8 mouse cellular contexts compared by ENCODE assay signal in the genomic region with DNA sequence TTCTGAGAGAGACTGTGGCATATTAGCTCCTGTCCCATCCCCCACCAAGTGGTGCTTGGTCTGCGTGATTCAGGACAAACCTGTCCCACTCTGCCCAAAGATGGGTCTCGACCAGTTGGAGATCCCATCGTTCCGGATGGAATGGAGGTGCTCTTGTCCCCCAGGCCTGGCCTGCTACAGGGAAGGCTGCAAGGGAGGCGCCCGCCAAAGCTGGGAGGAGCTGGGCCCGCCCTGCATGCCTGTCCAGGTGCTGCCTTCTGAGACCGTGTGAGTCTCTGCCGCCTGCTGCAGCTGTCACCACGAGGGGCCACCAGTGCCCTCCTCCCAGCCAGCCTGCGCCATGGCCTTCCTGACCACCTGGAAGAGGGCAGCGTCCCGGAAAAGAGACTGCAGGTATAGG. TPM values are rescaled to one million over a fixed set of nuclear protein-coding genes. Genes with fewer than 3 reads are reported as not detected.
DNase-seq lines count a peak whose midpoint lies in the region; ATAC-seq lines count a peak whose summit lies in the region.

No protein-coding gene starts in this region.

- 0 out of 2 replicates have a peak overlapping the region, but pooled peaks have one; percentile 4 for H3K9ac ChIP-seq in heart, embryonic 15.5 days
- no peak overlapping the region for H3K9ac ChIP-seq in hindbrain, embryonic 11.5 days (ENCODE audit: low read depth, low read length)
- peak overlapping the region; percentile 31; the same call in 1 of the 2 replicates for H3K9ac ChIP-seq in liver, embryonic 15.5 days

- no peak; the same call in 1 of the 2 replicates for ATAC-seq in heart, embryonic 15.5 days (replicated peaks; ENCODE audit: insufficient number of reproducible peaks, insufficient read depth, low FRiP score, low read depth)
- ATAC-seq in hindbrain, embryonic 11.5 days (ENCODE audit: low FRiP score) = no peak
- ATAC-seq in liver, embryonic 15.5 days (ENCODE audit: insufficient read depth) = peak; percentile 83

- H3K36me3 ChIP-seq in heart, embryonic 15.5 days = no peaks in the 10 kb centered on the region
- H3K36me3 ChIP-seq in embryonic facial prominence, embryonic 10.5 days (replicated peaks) = peaks cover 3% of the 10 kb centered on the region; the same call in 1 of the 2 replicates
- no peaks in the 10 kb centered on the region for H3K36me3 ChIP-seq in hindbrain, embryonic 11.5 days (ENCODE audit: control insufficient read depth, insufficient read depth, low read length)
- peaks cover 8% of the 10 kb centered on the region; the same call in 1 of the 2 replicates for H3K36me3 ChIP-seq in liver, embryonic 15.5 days (replicated peaks)

- no peak overlapping the region for H3K27ac ChIP-seq in heart, embryonic 15.5 days
- 0 out of 2 replicates have a peak overlapping the region, but pooled peaks have one; percentile 7 for H3K27ac ChIP-seq in embryonic facial prominence, embryonic 10.5 days (replicated peaks)
- no peak overlapping the region for H3K27ac ChIP-seq in hindbrain, embryonic 11.5 days (ENCODE audit: low read depth, low read length)
- H3K27ac ChIP-seq in liver, embryonic 15.5 days (replicated peaks) = 0 out of 2 replicates have a peak overlapping the region, but pooled peaks have one; percentile 1

- H3K27me3 ChIP-seq in heart, embryonic 15.5 days = no peaks in the 10 kb centered on the region
- peaks cover 11% of the 10 kb centered on the region for H3K27me3 ChIP-seq in embryonic facial prominence, embryonic 10.5 days (replicated peaks; ENCODE audit: low read depth, poor library complexity, severe bottlenecking)
- no peaks in the 10 kb centered on the region for H3K27me3 ChIP-seq in hindbrain, embryonic 11.5 days (ENCODE audit: control insufficient read depth, insufficient read depth, low read length)
- peaks cover 10% of the 10 kb centered on the region for H3K27me3 ChIP-seq in liver, embryonic 15.5 days

- WGBS in heart, embryonic 15.5 days = 12% methylated on average over 13 of the region's 13 CpGs
- WGBS in embryonic facial prominence, embryonic 10.5 days = 10% methylated on average over 13 of the region's 13 CpGs
- 11% methylated on average over 13 of the region's 13 CpGs for WGBS in hindbrain, embryonic 11.5 days
- WGBS in liver, embryonic 15.5 days (ENCODE audit: insufficient replicate concordance) = 10% methylated on average over 13 of the region's 13 CpGs

- DNase-seq in heart, adult 9 months (ENCODE audit: low spot score in 2 of 2) = no peak
- DNase-seq in embryonic facial prominence, embryonic 10.5 days (ENCODE audit: low spot score) = peak; percentile 40
- DNase-seq in hindbrain, embryonic 11.5 days (ENCODE audit: low spot score) = no peak
- peak; percentile 54 to 71 for DNase-seq in spleen, postnatal 10 days (ENCODE audit: low spot score in 2 of 2)
- DNase-seq in left cerebral cortex, adult 11 months (ENCODE audit: low spot score) = no peak
- DNase-seq in Muller cell, postnatal 12 days (ENCODE audit: inconsistent ontology term) = no peak

- no peaks in the 10 kb centered on the region for H3K9me3 ChIP-seq in heart, embryonic 15.5 days (replicated peaks)
- no peaks in the 10 kb centered on the region for H3K9me3 ChIP-seq in embryonic facial prominence, embryonic 10.5 days
- no peaks in the 10 kb centered on the region for H3K9me3 ChIP-seq in hindbrain, embryonic 11.5 days (ENCODE audit: control insufficient read depth, low read length)
- H3K9me3 ChIP-seq in liver, embryonic 15.5 days (replicated peaks) = no peaks in the 10 kb centered on the region

- H3K4me3 ChIP-seq in heart, embryonic 15.5 days = peak overlapping the region; percentile 24
- peak overlapping the region; percentile 39 for H3K4me3 ChIP-seq in embryonic facial prominence, embryonic 10.5 days
- no peak overlapping the region for H3K4me3 ChIP-seq in hindbrain, embryonic 11.5 days (ENCODE audit: low read depth, low read length)
- peak overlapping the region; percentile 27 for H3K4me3 ChIP-seq in liver, embryonic 15.5 days (replicated peaks)

- H3K4me2 ChIP-seq in heart, embryonic 15.5 days = peak overlapping the region; percentile 55
- H3K4me2 ChIP-seq in hindbrain, embryonic 11.5 days (replicated peaks; ENCODE audit: low read depth, low read length) = 0 out of 2 replicates have a peak overlapping the region, but pooled peaks have one; percentile 5
- peak overlapping the region; percentile 67 for H3K4me2 ChIP-seq in liver, embryonic 15.5 days

- H3K4me1 ChIP-seq in heart, embryonic 15.5 days (replicated peaks) = peaks cover 9% of the 10 kb centered on the region
- peaks cover 8% of the 10 kb centered on the region for H3K4me1 ChIP-seq in embryonic facial prominence, embryonic 10.5 days
- H3K4me1 ChIP-seq in hindbrain, embryonic 11.5 days (replicated peaks; ENCODE audit: control insufficient read depth, insufficient read depth, low read length) = no peaks in the 10 kb centered on the region
- peaks cover 23% of the 10 kb centered on the region for H3K4me1 ChIP-seq in liver, embryonic 15.5 days (replicated peaks)

RNA-seq across cellular contexts. Expression of a gene that starts 12.5 kb away (rescaled TPM):
- 5.9 and 7.0 TPM in 2 replicates for polyA plus RNA-seq in heart, embryonic 15.5 days (2015; fragmentation: Nextera tagmentation; extraction: Ambion mirVana)
- polyA plus RNA-seq in embryonic facial prominence, embryonic 10.5 days (2016; fragmentation: Nextera tagmentation; extraction: Ambion mirVana) = 4.7 and 5.3 TPM in 2 replicates
- 2.3 and 2.5 TPM in 2 replicates for polyA plus RNA-seq in hindbrain, embryonic 11.5 days (2014; fragmentation: Nextera tagmentation; extraction: Ambion mirVana)
- polyA plus RNA-seq in liver, embryonic 15.5 days (2015; fragmentation: Nextera tagmentation; extraction: Ambion mirVana) = 13.5 and 14.3 TPM in 2 replicates

Comparison
In these comparisons a context has a peak if more than half of its experiments do, and no peak if none do; other contexts are left out.
1. H3K27ac ChIP-seq: peak in embryonic facial prominence, embryonic 10.5 days (single experiment) and liver, embryonic 15.5 days (single experiment); none in heart, embryonic 15.5 days (single experiment) and hindbrain, embryonic 11.5 days (single experiment).
2. H3K4me2 ChIP-seq: peak in every context shown above with its lines; median percentile 67 in liver, embryonic 15.5 days; 55 in heart, embryonic 15.5 days; 5 in hindbrain, embryonic 11.5 days.
3. DNase-seq: peak in embryonic facial prominence, embryonic 10.5 days (single experiment) and spleen, postnatal 10 days (2 of 2); none in heart, adult 9 months (0 of 2), hindbrain, embryonic 11.5 days (single experiment), left cerebral cortex, adult 11 months (single experiment) and Muller cell, postnatal 12 days (single experiment).